Mouse (Mus musculus): ENCODE results near the gene Ctcfl. TPM values are rescaled to one million over a fixed set of nuclear protein-coding genes. Genes with fewer than 3 reads are reported as not detected.

Gene Ctcfl
- polyA plus RNA-seq, 1 experiment = not detected

DNA sequence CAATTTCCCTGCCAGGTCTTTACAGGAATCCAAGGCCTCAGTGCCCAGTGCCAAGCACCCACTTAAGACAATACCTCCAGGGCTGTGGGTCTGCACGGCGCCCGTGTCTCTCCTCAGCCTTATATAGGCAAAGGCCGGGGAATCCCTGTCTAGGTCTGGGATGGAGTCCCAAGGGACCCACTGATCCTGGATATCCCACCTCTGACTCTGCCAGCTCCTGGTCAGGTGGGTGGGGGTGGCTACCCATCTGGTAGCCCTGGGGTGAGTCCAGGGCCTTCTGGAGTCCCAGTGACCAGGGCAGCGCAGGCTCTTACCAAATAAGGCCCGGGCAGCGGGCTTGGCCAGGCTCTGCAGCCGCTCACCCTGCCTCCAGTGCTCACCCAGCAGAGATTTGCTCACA, 66.4 kb downstream of the Ctcfl start:
- DNase-seq (ENCODE audit: low read depth, low spot score) = no peak
- 90% methylated on average over 8 of the region's 8 CpGs for WGBS

DNA sequence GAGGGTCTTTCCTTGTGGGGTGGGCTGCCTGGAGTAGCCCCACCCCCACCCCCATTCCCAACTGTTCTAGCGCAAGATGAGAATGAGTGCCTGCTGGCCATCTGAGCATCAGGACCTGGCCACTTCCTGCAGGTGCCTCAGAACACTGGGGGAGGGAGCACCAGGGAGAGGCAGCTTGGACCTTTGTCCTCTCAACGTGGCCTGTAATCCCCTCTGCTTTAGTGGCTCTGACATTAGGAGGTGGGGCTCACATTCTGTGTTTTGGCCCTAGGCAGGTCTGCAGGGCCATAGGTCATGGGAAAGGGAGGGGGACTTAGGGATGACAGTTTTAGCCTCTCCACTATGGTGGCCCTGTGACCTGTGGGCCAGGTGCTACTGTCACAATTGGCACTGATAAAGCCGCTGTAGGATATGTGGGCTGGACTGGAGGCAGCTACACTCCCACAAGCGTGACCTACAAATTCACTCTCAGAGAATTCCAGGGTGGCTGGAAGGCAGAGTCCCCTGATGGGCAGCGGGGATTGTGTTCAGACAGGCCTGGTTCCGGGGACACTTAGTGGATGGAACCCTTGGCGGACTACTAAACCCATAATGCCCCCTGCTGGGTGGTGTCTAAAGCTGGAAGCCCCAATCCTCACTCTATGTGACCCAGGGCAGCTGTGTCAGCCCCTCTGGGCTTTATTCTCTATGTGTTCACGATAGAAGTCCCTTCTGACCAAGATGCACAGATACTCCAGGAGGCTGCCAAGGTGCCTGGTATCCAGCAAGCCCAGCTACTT, 68.5 kb downstream of the Ctcfl start:
- DNase-seq (ENCODE audit: low read depth, low spot score) = no peak
- 31% methylated on average over 8 of the region's 8 CpGs for WGBS

DNA sequence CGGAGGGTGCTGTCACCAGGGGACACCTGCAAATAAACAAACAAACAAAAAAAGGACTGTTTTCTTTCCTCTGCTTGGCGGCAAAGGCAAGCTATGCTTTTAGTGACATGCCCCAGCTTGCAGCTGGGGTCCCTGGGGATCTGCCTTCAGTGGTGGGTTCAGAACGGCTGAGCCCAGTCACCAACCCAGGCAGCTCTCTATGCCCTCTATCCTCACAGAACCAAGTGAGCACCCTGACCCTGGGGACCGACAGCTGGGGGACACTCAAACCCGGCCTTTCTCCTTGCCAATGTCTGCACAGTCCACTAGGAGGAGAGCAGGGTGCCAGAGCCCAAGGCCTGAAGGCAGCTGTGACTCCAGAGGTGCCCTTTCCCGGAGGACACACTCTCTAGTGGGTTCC, 69.5 kb downstream of the Ctcfl start:
- WGBS = 71% methylated on average over 6 of the region's 6 CpGs
- no peak for DNase-seq (ENCODE audit: low read depth, low spot score)

DNA sequence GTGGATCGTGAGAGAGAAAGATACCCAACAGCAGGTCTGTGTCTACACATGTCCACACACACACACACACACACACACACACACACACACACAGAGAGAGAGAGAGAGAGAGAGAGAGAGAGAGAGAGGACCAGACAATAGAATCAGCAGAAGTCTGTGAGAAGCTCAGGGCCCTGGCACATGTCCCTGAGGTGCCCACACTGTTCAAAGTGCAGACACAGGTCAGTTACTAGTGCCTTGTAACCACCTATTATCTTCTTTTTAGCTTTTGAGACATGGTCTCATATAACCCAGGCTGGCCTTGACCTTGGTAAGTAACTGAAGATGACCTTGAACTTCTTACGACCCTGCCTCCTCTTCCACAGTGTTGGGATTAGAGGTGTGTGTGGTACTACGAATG, 70.1 kb downstream of the Ctcfl start:
- 82% methylated on average over 3 of the region's 3 CpGs for WGBS
- DNase-seq (ENCODE audit: low read depth, low spot score) = no peak

DNA sequence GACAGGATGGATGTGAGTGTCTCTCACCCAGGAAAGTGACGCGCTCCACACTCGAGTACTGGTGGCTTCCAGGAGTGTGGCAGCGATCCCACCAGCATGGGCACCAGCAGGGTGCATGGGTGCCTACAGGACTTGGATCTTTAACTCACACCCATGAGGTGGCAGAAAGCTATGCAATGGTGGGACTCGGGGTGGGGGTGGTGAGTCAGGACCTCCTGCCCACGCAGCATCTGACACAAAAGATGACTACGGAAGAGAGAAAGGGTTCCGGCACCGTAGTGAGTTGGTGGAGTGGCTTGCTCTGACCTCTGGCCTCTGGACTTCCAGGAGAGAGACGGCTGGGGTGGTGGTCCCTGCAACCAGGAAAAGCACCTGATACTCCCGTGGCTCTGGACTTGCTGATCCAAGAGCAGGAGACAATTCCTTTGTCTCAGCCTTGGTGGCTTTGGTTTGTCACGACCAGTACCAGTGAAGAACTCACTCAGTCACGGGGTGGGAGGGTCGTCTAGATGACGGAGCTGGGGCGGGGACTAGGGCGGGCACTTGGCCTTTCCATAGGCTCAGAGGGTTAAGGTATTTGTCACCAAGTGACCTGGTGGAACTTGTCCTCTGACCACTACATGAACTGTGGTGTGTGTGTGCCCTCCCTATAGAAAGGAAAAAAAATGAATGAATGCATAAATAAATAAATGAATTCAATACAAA, 71.1 kb downstream of the Ctcfl start:
- no peak for DNase-seq (ENCODE audit: low read depth, low spot score)
- 68% methylated on average over 17 of the region's 17 CpGs for WGBS

DNA sequence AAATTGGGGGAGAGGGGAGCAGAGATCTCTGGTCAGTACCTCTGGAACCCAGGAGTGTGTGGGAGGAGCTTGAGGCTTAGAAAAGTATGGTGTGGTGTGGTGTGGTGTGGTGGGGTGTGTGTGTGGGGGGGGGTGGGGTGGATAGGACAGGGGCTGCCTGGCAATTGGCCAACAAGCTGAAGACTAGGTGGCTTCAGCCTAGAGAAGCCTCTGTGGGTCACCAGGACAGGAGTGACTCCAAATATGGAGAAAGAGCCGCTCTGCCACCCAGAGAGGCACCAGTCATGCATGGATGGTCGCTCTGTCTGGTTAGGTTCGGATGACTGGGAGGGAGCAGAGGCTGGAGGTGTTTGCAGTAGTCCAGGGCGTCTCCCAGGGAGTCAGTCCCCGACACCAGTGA, 71.9 kb downstream of the Ctcfl start:
- no peak for DNase-seq (ENCODE audit: low read depth, low spot score)
- WGBS = 79% methylated on average over 5 of the region's 5 CpGs

DNA sequence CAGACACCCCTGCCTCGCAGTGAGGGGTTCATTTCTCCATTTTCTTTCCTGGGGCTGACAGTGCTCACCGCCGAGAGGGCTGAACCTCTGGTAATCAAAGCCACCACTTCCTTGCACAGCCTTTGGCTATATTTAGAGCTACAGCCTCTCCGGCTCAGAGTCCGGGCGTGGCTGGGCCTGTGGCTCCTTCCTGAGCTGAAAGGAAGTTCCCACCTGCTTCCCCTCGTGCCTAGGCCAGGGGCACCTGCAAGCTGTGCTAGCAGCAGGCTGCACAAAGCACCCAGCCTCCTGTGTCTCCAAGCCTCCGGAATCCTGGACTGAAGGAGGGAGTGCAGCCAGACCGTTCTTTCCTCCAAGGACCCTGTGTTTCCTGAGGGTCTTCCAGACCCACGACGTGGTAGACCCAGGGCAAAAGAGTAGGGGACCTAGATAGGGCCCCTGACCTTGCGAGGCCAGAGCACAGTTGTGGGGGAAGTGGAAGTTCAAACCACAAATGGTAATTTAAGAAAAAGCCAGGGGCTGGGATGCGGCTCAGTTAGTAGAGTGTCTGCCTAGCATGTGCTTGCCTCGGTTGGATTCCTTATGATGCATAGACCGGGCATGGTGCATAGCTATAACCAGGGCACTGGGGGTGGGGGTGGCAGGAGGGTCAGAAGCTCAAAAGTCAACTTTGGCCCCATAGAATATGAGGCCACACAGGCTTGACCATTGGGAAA, 72.6 kb downstream of the Ctcfl start:
- no peak for DNase-seq (ENCODE audit: low read depth, low spot score)
- WGBS = 63% methylated on average over 15 of the region's 15 CpGs

DNA sequence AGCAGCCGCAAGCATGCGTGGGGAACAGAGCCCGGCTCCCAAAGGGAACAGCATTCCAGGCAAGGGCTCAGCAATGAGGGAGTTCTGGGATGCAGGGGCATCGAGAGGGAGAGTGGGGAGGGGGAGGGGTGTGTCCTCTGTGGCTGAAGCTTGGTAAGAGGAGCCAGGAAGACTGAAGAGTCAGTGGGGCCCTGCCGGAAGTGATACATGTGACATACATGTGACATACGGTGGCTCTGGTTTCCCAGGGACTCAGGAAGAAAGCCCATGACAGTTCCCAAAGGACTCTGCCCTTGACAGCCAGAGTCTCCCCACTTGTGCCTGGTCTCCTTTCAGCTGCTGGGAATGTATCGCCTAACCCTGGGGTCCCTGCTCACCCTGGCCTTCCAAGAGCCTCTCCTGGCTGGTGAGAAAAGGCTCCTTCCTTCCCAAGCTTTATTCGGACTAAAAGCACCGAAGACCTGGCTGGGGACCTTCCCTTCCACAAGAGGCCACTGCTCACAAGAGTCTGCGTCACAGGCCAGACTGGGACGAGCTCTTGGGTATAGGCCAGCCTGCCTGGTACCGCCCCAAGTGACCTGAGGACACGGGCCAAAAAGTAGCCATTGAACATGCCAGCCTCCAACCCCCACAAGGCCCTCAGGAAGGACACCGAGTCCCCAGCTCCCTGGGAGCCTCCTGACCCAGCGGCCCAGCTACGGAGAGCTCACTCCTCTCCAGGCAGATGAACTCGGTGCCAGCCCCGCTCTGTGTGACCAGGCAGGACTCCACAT, 74.9 kb downstream of the Ctcfl start:
- WGBS = 78% methylated on average over 18 of the region's 18 CpGs
- no peak for DNase-seq (ENCODE audit: low read depth, low spot score)

Other genes with a start within 250 kb of the Ctcfl start
- gene Bmp7, start 179.2 kb downstream of the Ctcfl start, polyA plus RNA-seq (2012; rRNA removed) = 10.8 and 14.4 TPM in 2 replicates
- gene Spo11, start 141.8 kb downstream of the Ctcfl start, polyA plus RNA-seq (2012; rRNA removed) = 0.63 and 1.3 TPM in 2 replicates
- gene Rae1, start 119.4 kb downstream of the Ctcfl start, polyA plus RNA-seq (2012; rRNA removed) = 51.8 and 54.5 TPM in 2 replicates
- gene Rbm38, start 99.0 kb downstream of the Ctcfl start, polyA plus RNA-seq (2012; rRNA removed) = 70.9 and 83.8 TPM in 2 replicates
- gene Pck1, start 33.5 kb upstream of the Ctcfl start, polyA plus RNA-seq (2012; rRNA removed) = 6.6 and 48.2 TPM in 2 replicates
- 62.1 and 90.8 TPM in 2 replicates for gene Zbp1, start 99.4 kb upstream of the Ctcfl start, polyA plus RNA-seq (2012; rRNA removed)
- 38.0 and 45.6 TPM in 2 replicates for gene Pmepa1, start 157.0 kb upstream of the Ctcfl start, polyA plus RNA-seq (2012; rRNA removed)